In the genomic region with DNA sequence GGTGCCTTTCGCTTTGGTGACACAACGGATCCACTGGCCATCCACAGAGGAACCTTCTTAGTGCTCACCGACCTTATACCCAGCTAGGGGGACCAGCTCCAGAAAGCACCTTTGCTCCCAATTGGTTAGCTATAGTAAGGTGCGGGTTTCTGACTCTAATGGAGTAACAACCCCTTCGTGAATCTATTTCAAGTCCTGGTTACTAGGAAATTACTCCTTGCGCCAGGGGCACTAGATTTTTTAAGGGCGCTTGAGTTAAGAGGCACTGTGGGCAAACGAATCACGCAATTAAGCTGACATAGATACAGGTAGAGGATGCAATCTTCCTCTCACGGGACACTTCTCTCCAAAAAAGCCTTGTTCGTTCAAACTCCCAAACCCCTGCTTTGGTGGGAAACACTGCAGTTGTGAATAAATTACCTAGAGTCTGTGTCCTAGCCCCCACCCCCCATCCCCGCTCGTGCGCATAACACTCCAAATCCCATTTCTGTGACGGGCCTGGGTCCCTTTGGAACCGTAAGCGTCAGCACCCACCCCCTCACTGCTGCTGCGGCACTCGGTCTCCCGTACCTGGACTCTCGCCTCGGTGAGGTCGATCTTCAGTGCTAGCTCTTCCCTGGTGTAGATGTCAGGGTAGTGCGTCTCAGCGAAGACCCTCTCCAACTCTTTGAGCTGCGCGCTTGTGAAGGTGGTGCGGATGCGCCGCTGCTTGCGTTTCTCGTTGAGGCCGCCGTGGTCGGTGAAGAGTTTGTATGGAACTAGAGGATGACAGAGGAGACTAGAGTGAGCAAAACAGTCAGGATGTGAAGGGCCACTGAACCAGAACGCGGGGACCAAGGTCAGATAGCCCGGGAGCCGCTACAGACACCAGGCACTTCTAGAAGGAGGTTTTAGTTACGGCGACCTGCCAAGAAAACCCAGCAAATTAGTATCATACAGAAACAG, we compare ENCODE assay signal across 11 mouse cellular contexts. TPM values are rescaled to one million over a fixed set of nuclear protein-coding genes. Genes with fewer than 3 reads are reported as not detected.
A peak's percentile ranks its signal among the peaks of the same experiment; 100 is the strongest.
DNase-seq lines count a peak whose midpoint lies in the region; ATAC-seq and TF ChIP-seq lines count a peak whose summit lies in the region.
"Had no signal": no experiment of that assay in that cellular context is flagged by ENCODE, and none has a peak within 500 bp of the region (broad histone marks: within the 10 kb centered on the region; RNA-seq: fewer than 3 reads in every experiment).

No protein-coding gene starts in this region.

- no peaks in the 10 kb centered on the region for H3K9me3 ChIP-seq in intestine, postnatal 0 days (ENCODE audit: control insufficient read depth)
- H3K9me3 ChIP-seq: liver, embryonic 13.5 days had no signal

- H3K9ac ChIP-seq in intestine, postnatal 0 days (ENCODE audit: low read depth, low read length): no peak overlapping the region
- H3K9ac ChIP-seq: liver, embryonic 13.5 days had no signal

- peak overlapping the region; percentile 48; the same call in 1 of the 2 replicates for H3K4me3 ChIP-seq in intestine, postnatal 0 days (ENCODE audit: low read depth, low read length)

- WGBS in intestine, postnatal 0 days: 2% methylated on average over 41 of the region's 41 CpGs

- no peaks in the 10 kb centered on the region for H3K4me1 ChIP-seq in intestine, postnatal 0 days (replicated peaks; ENCODE audit: control insufficient read depth, insufficient read depth, low read length)

- peaks cover 95% of the 10 kb centered on the region for H3K27me3 ChIP-seq in intestine, postnatal 0 days (replicated peaks; ENCODE audit: control insufficient read depth, insufficient read depth, low read length)

- H3K36me3 ChIP-seq in intestine, postnatal 0 days (ENCODE audit: control insufficient read depth, insufficient read depth): no peaks in the 10 kb centered on the region
- H3K36me3 ChIP-seq: liver, embryonic 13.5 days had no signal

- DNase-seq in kidney, adult 9 months: peak; percentile 27
- DNase-seq in kidney, postnatal 14 days: no peak
- DNase-seq in R1 (ENCODE audit: low read depth, low spot score): peak; percentile 39
- DNase-seq in embryo, embryonic 10.5 days (ENCODE audit: low spot score): peak; percentile 56
- no peak for DNase-seq in spleen, postnatal 14 days (ENCODE audit: low spot score in 2 of 2)
- no peak for DNase-seq in urinary bladder, postnatal 14 days (ENCODE audit: low spot score)
- DNase-seq: cerebellum, adult 11 months; liver, embryonic 13.5 days had no signal

- no peak overlapping the region for H3K4me2 ChIP-seq in intestine, postnatal 0 days (replicated peaks; ENCODE audit: low read depth)

- no peak for TF ChIP-seq CTCF in intestine, postnatal 0 days (IDR thresholded peaks at IDR 0.05; ENCODE audit: low read depth)

- H3K27ac ChIP-seq in intestine, postnatal 0 days (ENCODE audit: low read depth, low read length): no peak overlapping the region
- H3K27ac ChIP-seq: liver, embryonic 13.5 days had no signal

- no peak for ATAC-seq in intestine, postnatal 0 days
- ATAC-seq: inflammation-experienced regulatory T-cells, adult 6 months; Patski had no signal

RNA-seq across cellular contexts. Expression of gene Phox2b, which starts 1.7 kb away (rescaled TPM):
- 10.8 and 12.0 TPM in 2 replicates for polyA plus RNA-seq in intestine, postnatal 0 days (2015; fragmentation: Nextera tagmentation; extraction: Ambion mirVana)
- polyA plus RNA-seq: Patski had no signal

Comparison
In these comparisons a context has a peak if more than half of its experiments do, and no peak if none do; other contexts are left out.
1. DNase-seq: peak in kidney, adult 9 months (single experiment), R1 (single experiment) and embryo, embryonic 10.5 days (single experiment); none in kidney, postnatal 14 days (single experiment), spleen, postnatal 14 days (0 of 2) and urinary bladder, postnatal 14 days (single experiment).